Mouse (Mus musculus): Measurements from ENCODE around the gene Il1r1. TPM values are rescaled to one million over a fixed set of nuclear protein-coding genes. Genes with fewer than 3 reads are reported as not detected.

Gene Il1r1
- total and polyA plus RNA-seq, 3 experiments, result 1.4 to 3.1 TPM; not detected in 1

DNA sequence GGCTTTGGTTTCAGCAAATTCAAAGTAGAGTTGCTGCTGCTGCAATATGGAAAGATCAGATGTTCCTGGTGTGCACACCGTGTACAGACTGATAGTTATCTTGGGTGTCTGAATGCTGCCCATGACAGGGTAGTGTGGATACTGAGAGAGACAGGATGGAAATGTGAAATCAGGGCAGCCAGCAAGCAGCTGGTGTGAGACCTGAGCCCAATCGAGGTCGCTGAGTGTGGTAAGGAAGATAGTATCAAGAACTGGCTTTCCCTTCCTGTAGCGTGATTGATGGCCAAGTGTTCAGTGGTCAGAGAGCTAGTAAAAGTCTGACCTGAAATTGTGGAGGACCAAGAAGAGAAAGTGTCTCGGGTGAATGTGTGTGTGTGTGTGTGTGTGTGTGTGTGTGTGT lies 59.1 kb downstream of the Il1r1 start:
- Histone ChIP-seq H3K36me3 (ENCODE audit: control insufficient read depth in 1 of 2, insufficient read depth in 2 of 2, low read length in 2 of 2) (peaks cover 0 to 3% of the 10 kb centered on the region in 2 experiments; a peak in 2 of 4 replicates), H3K4me3 (ENCODE audit: control insufficient read depth in 1 of 2, insufficient read depth in 1 of 2, low read depth in 2 of 2, low read length in 2 of 2) (no peak overlapping the region), H3K27me3 (ENCODE audit: control insufficient read depth in 1 of 2, insufficient read depth in 2 of 2, low read length in 2 of 2) (no peaks in the 10 kb centered on the region), H3K4me1 (ENCODE audit: control insufficient read depth in 1 of 2, insufficient read depth in 2 of 2, low read length in 2 of 2) (no peaks in the 10 kb centered on the region), H3K79me2 (ENCODE audit: control insufficient read depth, insufficient read depth, low read length, poor library complexity) (no peaks in the 10 kb centered on the region), H3K9me3 (replicated peaks; ENCODE audit: insufficient read depth, low read length) (no peaks in the 10 kb centered on the region), H3K27ac (ENCODE audit: control insufficient read depth, low read depth, low read length) (no peak overlapping the region), H3K9ac (ENCODE audit: control insufficient read depth, low read depth, low read length, poor library complexity, severe bottlenecking) (no peak overlapping the region)
- DNase-seq (ENCODE audit: low read depth, low spot score), result no peak
- TF ChIP-seq NRF1 (IDR thresholded peaks at IDR 0.05; ENCODE audit: insufficient read depth, low read depth, low read length, poor library complexity, severe bottlenecking) (no peak), POLR2AphosphoS5 (IDR thresholded peaks at IDR 0.05; ENCODE audit: borderline replicate concordance, low read depth, low read length) (no peak), MAFK (IDR thresholded peaks at IDR 0.05; ENCODE audit: borderline replicate concordance, low read depth, low read length) (no peak), JUND (IDR thresholded peaks at IDR 0.05; ENCODE audit: low read depth, low read length) (no peak), TBP (IDR thresholded peaks at IDR 0.05; ENCODE audit: low read depth, low read length) (no peak), UBTF (IDR thresholded peaks at IDR 0.05; ENCODE audit: borderline replicate concordance, insufficient read depth, low read depth, low read length) (no peak), POLR2A (IDR thresholded peaks at IDR 0.05; ENCODE audit: control insufficient read depth in 1 of 2, insufficient read depth in 1 of 2, low read depth in 1 of 2, low read length in 2 of 2, poor library complexity in 1 of 2) (no peak), RCOR1 (IDR thresholded peaks at IDR 0.05; ENCODE audit: low read depth, low read length) (no peak), SMC3 (IDR thresholded peaks at IDR 0.05; ENCODE audit: low read depth, low read length) (no peak), SIN3A (IDR thresholded peaks at IDR 0.05; ENCODE audit: low read length) (no peak), MYB (IDR thresholded peaks at IDR 0.05; ENCODE audit: low read depth, low read length) (no peak), GATA1 (IDR thresholded peaks at IDR 0.05; ENCODE audit: low read depth, low read length) (no peak), HCFC1 (IDR thresholded peaks at IDR 0.05; ENCODE audit: low read depth, low read length) (no peak), RAD21 (IDR thresholded peaks at IDR 0.05; ENCODE audit: low read depth, low read length) (no peak), ZMIZ1 (IDR thresholded peaks at IDR 0.05; ENCODE audit: low read depth, low read length) (no peak), MYC (IDR thresholded peaks at IDR 0.05; ENCODE audit: low read depth, low read length) (no peak), ZC3H11A (IDR thresholded peaks at IDR 0.05; ENCODE audit: low read depth, low read length) (no peak), ELF1 (IDR thresholded peaks at IDR 0.05; ENCODE audit: low read depth, low read length) (no peak), GABPA (IDR thresholded peaks at IDR 0.05; ENCODE audit: low read depth, low read length) (no peak), KAT2A (conservative IDR thresholded peaks at IDR 0.05; ENCODE audit: low read depth, low read length) (no peak)

DNA sequence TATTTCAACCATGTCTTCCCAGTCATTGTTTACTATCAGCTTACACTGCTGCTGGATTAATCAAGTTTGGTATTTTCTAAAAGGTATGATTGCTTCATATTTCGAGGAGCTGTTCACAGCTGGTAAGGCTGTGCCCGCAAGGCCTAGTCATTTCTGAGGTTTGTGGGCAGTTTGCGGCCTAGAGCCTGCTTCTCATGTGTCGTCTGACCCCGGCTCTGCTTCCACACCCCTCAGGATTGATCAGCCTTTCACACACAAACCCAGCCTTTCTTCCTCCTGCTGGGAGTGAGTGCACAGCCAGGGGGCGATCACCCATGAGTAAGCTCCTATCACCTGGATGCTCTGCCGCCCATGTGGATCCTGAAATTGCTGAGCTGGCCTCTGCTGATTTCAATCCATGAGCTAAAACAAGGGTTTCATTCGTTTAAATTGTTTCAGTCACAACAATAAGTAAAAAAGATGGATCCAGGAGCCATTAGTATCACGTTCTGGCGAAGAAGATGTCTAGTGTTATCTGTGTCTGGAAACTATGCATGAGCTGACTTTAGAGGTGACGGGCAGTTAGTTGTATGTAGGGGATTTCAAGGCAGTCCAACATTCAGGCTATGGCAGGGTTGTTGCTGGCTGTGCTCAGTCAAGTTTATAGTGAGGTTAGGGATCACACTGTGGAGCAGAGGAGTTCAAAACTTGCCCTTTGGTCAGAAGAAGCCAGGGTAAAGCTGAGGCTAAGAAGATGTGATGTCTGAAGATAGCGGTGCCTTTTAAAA lies 65.8 kb downstream of the Il1r1 start:
- H3K4me1 ChIP-seq (ENCODE audit: control insufficient read depth in 1 of 2, insufficient read depth in 2 of 2, low read length in 2 of 2), result no peaks in the 10 kb centered on the region; a peak in 1 of 4 replicates
- H3K36me3 ChIP-seq (ENCODE audit: control insufficient read depth in 1 of 2, insufficient read depth in 2 of 2, low read length in 2 of 2), result peaks cover 0 to 3% of the 10 kb centered on the region in 2 experiments; a peak in 3 of 4 replicates
- no peaks in the 10 kb centered on the region for H3K79me2 ChIP-seq (ENCODE audit: control insufficient read depth, insufficient read depth, low read length, poor library complexity)
- H3K9ac ChIP-seq (ENCODE audit: control insufficient read depth, low read depth, low read length, poor library complexity, severe bottlenecking), result no peak overlapping the region
- no peak overlapping the region for H3K4me3 ChIP-seq (ENCODE audit: control insufficient read depth in 1 of 2, insufficient read depth in 1 of 2, low read depth in 2 of 2, low read length in 2 of 2)
- no peak overlapping the region for H3K27ac ChIP-seq (ENCODE audit: control insufficient read depth, low read depth, low read length)
- H3K27me3 ChIP-seq (ENCODE audit: control insufficient read depth in 1 of 2, insufficient read depth in 2 of 2, low read length in 2 of 2), result no peaks in the 10 kb centered on the region
- TF ChIP-seq CTCF (IDR thresholded peaks at IDR 0.05 in 2 of 3, conservative IDR thresholded peaks at IDR 0.05 in 1 of 3; ENCODE audit: control insufficient read depth in 1 of 3, insufficient read depth in 1 of 3, low read depth in 2 of 3, low read length in 3 of 3, poor library complexity in 1 of 3, severe bottlenecking in 1 of 3) (peak in 2 of 3 experiments; percentile 20 to 25; a peak in 2 of 6 replicates), TCF12 (IDR thresholded peaks at IDR 0.05; ENCODE audit: low read depth, low read length) (no peak)
- no peak for DNase-seq (ENCODE audit: low read depth, low spot score)
- H3K9me3 ChIP-seq (replicated peaks; ENCODE audit: insufficient read depth, low read length), result no peaks in the 10 kb centered on the region

All from MEL (cell line).